ENCODE assay signal across 16 mouse cellular contexts in genomic region chr7:55743614-55744267, GRCm38 (mm10). TPM values are rescaled to one million over a fixed set of nuclear protein-coding genes. Genes with fewer than 3 reads are reported as not detected.
DNase-seq lines count a peak whose midpoint lies in the region; ATAC-seq and TF ChIP-seq lines count a peak whose summit lies in the region.
"Had no signal": no experiment of that assay in that cellular context is flagged by ENCODE, and none has a peak within 500 bp of the region (broad histone marks: within the 10 kb centered on the region; RNA-seq: fewer than 3 reads in every experiment).

No protein-coding gene starts in this region.

- H3K4me1 ChIP-seq in midbrain, embryonic 11.5 days (ENCODE audit: control insufficient read depth, insufficient read depth, low read length): peaks cover 3% of the 10 kb centered on the region; the same call in 1 of the 2 replicates
- peaks cover 10% of the 10 kb centered on the region for H3K4me1 ChIP-seq in midbrain, embryonic 10.5 days
- 0 out of 2 replicates have a peak, but pooled peaks cover 4% of the 10 kb centered on the region for H3K4me1 ChIP-seq in hindbrain, postnatal 0 days (ENCODE audit: insufficient read depth, low read length)
- H3K4me1 ChIP-seq: heart, embryonic 10.5 days; liver, embryonic 13.5 days; lung, embryonic 15.5 days had no signal

- H3K27me3 ChIP-seq in midbrain, embryonic 11.5 days (ENCODE audit: control insufficient read depth, insufficient read depth, low read length): no peaks in the 10 kb centered on the region
- H3K27me3 ChIP-seq in midbrain, embryonic 10.5 days (ENCODE audit: low read depth, poor library complexity, severe bottlenecking): no peaks in the 10 kb centered on the region
- no peaks in the 10 kb centered on the region for H3K27me3 ChIP-seq in hindbrain, postnatal 0 days (ENCODE audit: insufficient read depth, low read length)
- H3K27me3 ChIP-seq: liver, embryonic 13.5 days; lung, embryonic 15.5 days had no signal

- H3K4me3 ChIP-seq in midbrain, embryonic 11.5 days (ENCODE audit: low read depth, low read length): no peak overlapping the region
- no peak overlapping the region for H3K4me3 ChIP-seq in midbrain, embryonic 10.5 days
- no peak overlapping the region for H3K4me3 ChIP-seq in hindbrain, postnatal 0 days (ENCODE audit: low read length)
- H3K4me3 ChIP-seq: heart, embryonic 10.5 days; liver, embryonic 13.5 days; lung, embryonic 15.5 days had no signal

- H3K36me3 ChIP-seq in midbrain, embryonic 11.5 days (ENCODE audit: control insufficient read depth, insufficient read depth, low read length): no peaks in the 10 kb centered on the region
- no peaks in the 10 kb centered on the region for H3K36me3 ChIP-seq in midbrain, embryonic 10.5 days
- H3K36me3 ChIP-seq in hindbrain, postnatal 0 days (ENCODE audit: insufficient read depth, low read length): no peaks in the 10 kb centered on the region
- H3K36me3 ChIP-seq: heart, embryonic 10.5 days; liver, embryonic 13.5 days; lung, embryonic 15.5 days had no signal

- intact Hi-C loops in heart, postnatal 36 days (cut with DNase I): no loop called here

- WGBS in midbrain, embryonic 11.5 days: 88% methylated on average over 3 of the region's 3 CpGs
- 88% methylated on average over 3 of the region's 3 CpGs for WGBS in midbrain, embryonic 10.5 days
- WGBS in hindbrain, postnatal 0 days: 79% methylated on average over 3 of the region's 3 CpGs

- no peak overlapping the region for H3K4me2 ChIP-seq in midbrain, embryonic 11.5 days
- no peak overlapping the region for H3K4me2 ChIP-seq in hindbrain, postnatal 0 days (ENCODE audit: low read depth, low read length)
- H3K4me2 ChIP-seq: liver, embryonic 13.5 days; lung, embryonic 15.5 days had no signal

- H3K9me3 ChIP-seq in midbrain, embryonic 11.5 days (ENCODE audit: control insufficient read depth, low read length): no peaks in the 10 kb centered on the region
- H3K9me3 ChIP-seq in midbrain, embryonic 10.5 days (replicated peaks): no peaks in the 10 kb centered on the region
- no peaks in the 10 kb centered on the region for H3K9me3 ChIP-seq in hindbrain, postnatal 0 days (ENCODE audit: low read length)
- H3K9me3 ChIP-seq: heart, embryonic 10.5 days; liver, embryonic 13.5 days; lung, embryonic 15.5 days had no signal

- no peak overlapping the region for H3K27ac ChIP-seq in midbrain, embryonic 11.5 days (ENCODE audit: low read depth, low read length)
- no peak overlapping the region for H3K27ac ChIP-seq in midbrain, embryonic 10.5 days (replicated peaks)
- H3K27ac ChIP-seq in hindbrain, postnatal 0 days: peak overlapping the region; percentile 64; the same call in 1 of the 2 replicates
- H3K27ac ChIP-seq: heart, embryonic 10.5 days; liver, embryonic 13.5 days; lung, embryonic 15.5 days; stomach, postnatal 0 days had no signal

- peak; percentile 24; the same call in 1 of the 2 replicates for ATAC-seq in midbrain, embryonic 11.5 days (ENCODE audit: low FRiP score)
- 0 out of 2 replicates have a peak, but pooled peaks have one; percentile 37 for ATAC-seq in hindbrain, postnatal 0 days
- ATAC-seq: inflammation-experienced regulatory T-cells, adult 6 months had no signal

- peak; percentile 72 for DNase-seq in heart, adult 11 months
- no peak for DNase-seq in heart, postnatal 36 days
- DNase-seq in midbrain, embryonic 11.5 days (ENCODE audit: low spot score, missing footprints): no peak
- DNase-seq in midbrain, embryonic 10.5 days (ENCODE audit: low spot score): no peak
- DNase-seq in cerebellum, adult 9-11 months: peak; percentile 44
- DNase-seq in hindbrain, postnatal 0 days (ENCODE audit: low spot score): no peak
- DNase-seq in kidney, postnatal 4 days: no peak
- DNase-seq: gastrocnemius, postnatal 36 days; heart, postnatal 10 days; kidney, adult 8-10 months; liver, embryonic 13.5 days; thymus, postnatal 14 days had no signal

- TF ChIP-seq CTCF in hindbrain, postnatal 0 days (IDR thresholded peaks at IDR 0.05; ENCODE audit: low read depth): no peak

- H3K9ac ChIP-seq in midbrain, embryonic 11.5 days (ENCODE audit: low read length): no peak overlapping the region
- no peak overlapping the region for H3K9ac ChIP-seq in hindbrain, postnatal 0 days (replicated peaks; ENCODE audit: low read length)
- H3K9ac ChIP-seq: liver, embryonic 13.5 days; lung, embryonic 15.5 days had no signal

RNA-seq across cellular contexts. Expression of gene Siglech, which starts 24.2 kb away (rescaled TPM):
- under 1 TPM; 0.25 to 0.41 TPM for total RNA-seq in heart, postnatal 36 days (2021)
- 0.96 and 1.0 TPM in 2 replicates for polyA plus RNA-seq in midbrain, embryonic 11.5 days (2014; fragmentation: Nextera tagmentation; extraction: Ambion mirVana)
- 0.41 and 0.89 TPM in 2 replicates for polyA plus RNA-seq in midbrain, embryonic 10.5 days (2016; fragmentation: Nextera tagmentation; extraction: Ambion mirVana)
- 3.5 and 8.4 TPM in 2 replicates for total RNA-seq in hindbrain, postnatal 0 days (2014; rRNA removed)
- polyA plus RNA-seq in hindbrain, postnatal 0 days (2015; fragmentation: Nextera tagmentation; extraction: Ambion mirVana): 6.1 and 7.2 TPM in 2 replicates
- total RNA-seq: heart, postnatal 10 days had no signal
- polyA plus RNA-seq: heart, embryonic 10.5 days had no signal

RNA-seq across cellular contexts. Expression of gene Tubgcp5, which starts 50.2 kb away (rescaled TPM):
- total RNA-seq in heart, postnatal 36 days (2021): 10 to 100 TPM in 1 of 2 experiments, 1 to 10 TPM in 1; 10.0 to 10.7 TPM
- polyA plus RNA-seq in midbrain, embryonic 11.5 days (2014; fragmentation: Nextera tagmentation; extraction: Ambion mirVana): 31.8 and 37.4 TPM in 2 replicates
- polyA plus RNA-seq in midbrain, embryonic 10.5 days (2016; fragmentation: Nextera tagmentation; extraction: Ambion mirVana): 33.1 and 37.4 TPM in 2 replicates
- total RNA-seq in hindbrain, postnatal 0 days (2014; rRNA removed): 15.9 and 25.9 TPM in 2 replicates
- 22.3 and 23.4 TPM in 2 replicates for polyA plus RNA-seq in hindbrain, postnatal 0 days (2015; fragmentation: Nextera tagmentation; extraction: Ambion mirVana)

Comparison
In these comparisons a context has a peak if more than half of its experiments do, and no peak if none do; other contexts are left out.
1. DNase-seq: peak in heart, adult 11 months (single experiment) and cerebellum, adult 9-11 months (single experiment); none in heart, postnatal 36 days (0 of 2), midbrain, embryonic 11.5 days (single experiment), midbrain, embryonic 10.5 days (single experiment), hindbrain, postnatal 0 days (single experiment) and kidney, postnatal 4 days (0 of 2).